Mouse (Mus musculus) intestine, postnatal 0 days (tissue): Measurements from ENCODE around the gene Tnfrsf9. TPM values are rescaled to one million over a fixed set of nuclear protein-coding genes. Genes with fewer than 3 reads are reported as not detected.
A peak's percentile ranks its signal among the peaks of the same experiment; 100 is the strongest.
"Not testable (repeated sequence)": the region's sequence is repeated elsewhere in the genome, so short reads cannot be mapped to it uniquely, and the experiment has no call there.

Experiments
- ATAC-seq: fragments of 200-750 bp; cut with Nextera tagmentation; 2 replicates; pipeline ENCODE4 v1.8.0; 2017; ENCODE audit warnings: mild to moderate bottlenecking, moderate TSS enrichment, moderate library complexity
- H3K27ac ChIP-seq: fragments of 300-500 bp; sonication (generic); 2 replicates; pipeline ENCODE4 v1.5.1; 2014; ENCODE audit warnings: mild to moderate bottlenecking, low read depth, low read length, moderate library complexity
- H3K27me3 ChIP-seq: fragments of 300-500 bp; sonication (generic); replicated peaks from 2 replicates; pipeline ENCODE4 v1.6.1; 2014; ENCODE audit warnings: low read length, mixed read lengths; ENCODE audit not compliant: control insufficient read depth, insufficient read depth
- H3K36me3 ChIP-seq: fragments of 300-500 bp; sonication (generic); 2 replicates; pipeline ENCODE4 v1.6.1; 2014; ENCODE audit warnings: mild to moderate bottlenecking, moderate library complexity; ENCODE audit not compliant: control insufficient read depth, insufficient read depth
- H3K4me1 ChIP-seq: fragments of 300-500 bp; sonication (generic); replicated peaks from 2 replicates; pipeline ENCODE4 v1.6.1; 2014; ENCODE audit warnings: antibody characterized with exemption, low read length, mixed read lengths; ENCODE audit not compliant: control insufficient read depth, insufficient read depth
- H3K4me2 ChIP-seq: fragments of 300-500 bp; sonication (generic); replicated peaks from 2 replicates; pipeline ENCODE4 v1.6.1; 2014; ENCODE audit warnings: low read depth, mild to moderate bottlenecking, moderate library complexity
- H3K4me3 ChIP-seq: fragments of 300-500 bp; sonication (generic); 2 replicates; pipeline ENCODE4 v1.5.1; 2014; ENCODE audit warnings: low read depth, low read length
- H3K9ac ChIP-seq: fragments of 300-500 bp; sonication (generic); 2 replicates; pipeline ENCODE4 v1.6.1; 2014; ENCODE audit warnings: mild to moderate bottlenecking, low read depth, low read length
- H3K9me3 ChIP-seq: fragments of 300-500 bp; sonication (generic); 2 replicates; pipeline ENCODE4 v1.6.1; 2016; ENCODE audit warnings: mixed run types; ENCODE audit not compliant: control insufficient read depth
- CTCF ChIP-seq: sonication (generic); IDR thresholded peaks from 2 replicates; pipeline ENCODE4 v1.5.1; 2016; ENCODE audit warnings: low read depth, mild to moderate bottlenecking, control low read depth, antibody characterized with exemption, moderate library complexity
- whole genome bisulfite sequencing: fragments of 180-500 bp; shearing (Covaris S2); extraction: QIAGEN DNeasy Blood & Tissue Kit; methylation state at CpG from one replicate; pipeline ENCODE4 v1.1.7; 2014; 5-methylcytosine and 5-hydroxymethylcytosine counted together
- polyA plus RNA-seq: library from polyadenylated mRNA; unstranded; fragments of >200 nt; fragmentation: Nextera tagmentation; extraction: Ambion mirVana; gene quantifications from 2 replicates; pipeline ENCODE4 v1.2.1, GENCODE M21; 2015

Gene Tnfrsf9
- polyA plus RNA-seq, 1 experiment from 2014 or later, result 0.20 TPM

DNA sequence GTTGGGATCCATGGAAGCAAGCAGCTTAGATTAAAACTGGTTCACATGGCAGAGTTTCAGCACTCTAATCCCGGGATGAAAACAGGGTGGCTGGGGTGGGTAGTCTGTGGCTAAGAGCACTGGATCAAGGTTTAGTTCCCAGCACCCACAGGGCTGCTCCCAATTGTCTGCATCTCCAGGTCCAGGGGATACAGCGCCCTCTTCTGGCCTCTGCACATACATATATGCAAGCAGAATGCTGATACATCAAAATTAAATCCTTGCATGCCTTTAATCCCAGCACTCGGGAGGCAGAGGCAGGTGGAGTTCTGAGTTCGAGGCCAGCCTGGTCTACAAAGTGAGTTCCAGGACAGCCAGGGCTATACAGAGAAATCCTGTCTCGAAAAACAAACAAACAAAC is 5.8 kb upstream of the Tnfrsf9 start:
- not testable (repeated sequence) for ATAC-seq, H3K9ac ChIP-seq, H3K27me3 ChIP-seq, H3K4me3 ChIP-seq, H3K27ac ChIP-seq, H3K9me3 ChIP-seq, H3K4me1 ChIP-seq, H3K4me2 ChIP-seq
- WGBS, result 75% methylated on average over 5 of the region's 5 CpGs
- H3K36me3 ChIP-seq, result peaks cover 23% of the 10 kb centered on the region
- TF ChIP-seq CTCF, result peak; percentile 53

DNA sequence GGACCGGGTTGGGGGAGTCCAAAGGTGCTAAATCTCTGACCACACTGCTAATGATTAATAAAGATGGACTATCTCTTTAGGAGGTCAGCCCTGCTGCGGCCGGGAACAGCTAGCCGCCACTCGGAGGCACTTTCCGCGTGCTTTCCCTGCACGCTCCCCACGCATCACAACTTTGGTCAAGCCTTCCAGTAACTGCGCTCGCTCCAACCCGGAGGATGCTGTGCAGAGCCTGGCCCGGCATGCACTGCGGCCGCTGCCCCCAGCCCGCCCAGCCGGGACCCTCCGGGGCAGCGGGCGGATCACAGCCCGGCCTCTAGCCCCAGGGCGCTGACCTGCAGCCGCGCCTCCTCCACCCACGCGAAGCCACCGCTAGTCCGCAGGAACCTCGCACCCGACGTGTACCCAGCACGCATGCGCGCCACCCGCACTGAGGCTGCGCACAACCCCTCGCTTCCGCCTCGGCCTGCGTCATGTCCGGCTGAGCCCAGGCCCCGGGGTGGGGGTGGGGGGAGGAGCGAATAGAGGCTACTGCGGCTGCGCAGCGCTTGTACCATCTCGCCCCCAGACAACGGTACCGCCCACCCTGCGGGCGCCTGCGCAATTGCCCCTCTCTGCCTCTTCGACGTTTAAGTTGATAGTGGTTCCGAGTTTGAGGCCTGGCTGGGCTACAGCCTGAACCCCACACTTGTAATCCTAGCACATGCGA is 4.8 kb upstream of the Tnfrsf9 start:
- Histone ChIP-seq H3K9ac (peak overlapping the region; percentile 52), H3K27me3 (no peaks in the 10 kb centered on the region), H3K4me3 (peak overlapping the region; percentile 51), H3K27ac (peak overlapping the region; percentile 83), H3K4me1 (no peaks in the 10 kb centered on the region), H3K36me3 (peaks cover 15% of the 10 kb centered on the region), H3K9me3 (no peaks in the 10 kb centered on the region), H3K4me2 (peak overlapping the region; percentile 69)
- ATAC-seq, result peak; percentile 84
- whole genome bisulfite sequencing, result under 1% methylated on average over 56 of the region's 56 CpGs
- TF ChIP-seq CTCF, result peak; percentile 46

DNA sequence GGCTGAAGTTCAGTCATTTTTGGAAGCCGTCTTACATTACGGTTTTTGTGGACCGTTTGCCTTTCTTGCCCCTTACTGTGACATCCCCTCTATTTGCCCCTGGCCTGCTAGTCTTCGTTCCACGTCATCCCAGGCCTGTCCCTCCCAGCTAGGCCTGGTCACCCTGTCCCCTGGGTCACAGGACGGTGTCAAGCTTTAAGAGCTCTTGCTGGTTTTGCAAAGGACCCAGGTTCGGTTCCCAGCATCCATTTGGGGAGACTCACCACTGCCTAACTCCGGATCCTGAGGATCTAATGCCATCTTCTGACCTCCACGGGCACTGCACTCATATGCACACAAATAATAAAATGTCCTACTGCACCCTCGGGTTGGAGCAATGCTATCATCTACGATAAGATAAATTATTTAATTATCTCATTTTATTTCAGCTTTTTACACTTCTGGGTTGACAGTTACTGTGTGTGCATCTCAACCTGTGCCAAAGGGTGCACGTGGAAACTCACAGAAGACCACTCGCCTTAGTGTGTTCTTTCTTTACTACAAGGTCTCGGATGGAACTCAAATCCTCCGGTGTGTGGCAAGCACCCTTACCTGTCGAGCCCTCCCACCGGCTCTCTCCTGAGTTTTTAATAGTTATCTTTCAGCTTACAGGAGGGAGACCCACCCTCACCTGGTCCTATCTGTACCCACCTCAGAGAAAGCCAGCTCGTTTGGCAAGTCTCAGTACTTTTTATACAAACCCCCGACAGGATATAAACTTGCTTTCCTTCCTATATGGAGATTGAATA is 4.0 kb upstream of the Tnfrsf9 start:
- 83% methylated on average over 19 of the region's 19 CpGs for WGBS
- H3K9ac ChIP-seq, result no peak overlapping the region
- TF ChIP-seq CTCF, result peak; percentile 31; the same call in 1 of the 2 replicates
- peak; percentile 2; the same call in 1 of the 2 replicates for ATAC-seq
- no peaks in the 10 kb centered on the region for H3K9me3 ChIP-seq
- H3K36me3 ChIP-seq, result peaks cover 10% of the 10 kb centered on the region
- peak overlapping the region; percentile 69 for H3K4me2 ChIP-seq
- H3K4me3 ChIP-seq, result peak overlapping the region; percentile 51
- peak overlapping the region; percentile 58 for H3K27ac ChIP-seq
- H3K4me1 ChIP-seq, result 0 out of 2 replicates have a peak, but pooled peaks cover 4% of the 10 kb centered on the region
- H3K27me3 ChIP-seq, result no peaks in the 10 kb centered on the region

DNA sequence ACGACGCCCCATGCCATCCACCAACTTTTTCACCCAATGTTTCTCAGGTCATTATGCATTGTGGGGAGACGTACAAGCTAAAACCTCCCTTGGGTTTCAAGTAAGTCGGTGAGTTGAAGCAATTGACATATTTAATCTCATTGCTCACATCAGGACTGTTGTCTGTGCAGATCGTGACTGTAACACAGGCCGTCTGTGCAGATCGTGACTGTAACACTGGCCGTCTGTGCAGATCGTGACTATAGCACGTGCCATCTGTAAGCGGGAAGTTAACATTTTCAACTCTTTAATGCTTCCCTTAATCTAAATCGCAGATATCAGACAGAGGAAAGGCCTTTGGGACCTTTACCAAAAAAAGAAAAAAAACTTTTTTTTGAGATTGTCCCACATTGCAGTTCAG is 619 bp upstream of the Tnfrsf9 start:
- Histone ChIP-seq H3K4me3 (peak overlapping the region; percentile 74), H3K27me3 (no peaks in the 10 kb centered on the region), H3K4me2 (peak overlapping the region; percentile 76), H3K36me3 (no peaks in the 10 kb centered on the region), H3K9me3 (no peaks in the 10 kb centered on the region), H3K9ac (peak overlapping the region; percentile 66), H3K27ac (peak overlapping the region; percentile 90), H3K4me1 (0 out of 2 replicates have a peak, but pooled peaks cover 4% of the 10 kb centered on the region)
- no peak for ATAC-seq
- 13% methylated on average over 12 of the region's 12 CpGs for WGBS
- TF ChIP-seq CTCF, result no peak

DNA sequence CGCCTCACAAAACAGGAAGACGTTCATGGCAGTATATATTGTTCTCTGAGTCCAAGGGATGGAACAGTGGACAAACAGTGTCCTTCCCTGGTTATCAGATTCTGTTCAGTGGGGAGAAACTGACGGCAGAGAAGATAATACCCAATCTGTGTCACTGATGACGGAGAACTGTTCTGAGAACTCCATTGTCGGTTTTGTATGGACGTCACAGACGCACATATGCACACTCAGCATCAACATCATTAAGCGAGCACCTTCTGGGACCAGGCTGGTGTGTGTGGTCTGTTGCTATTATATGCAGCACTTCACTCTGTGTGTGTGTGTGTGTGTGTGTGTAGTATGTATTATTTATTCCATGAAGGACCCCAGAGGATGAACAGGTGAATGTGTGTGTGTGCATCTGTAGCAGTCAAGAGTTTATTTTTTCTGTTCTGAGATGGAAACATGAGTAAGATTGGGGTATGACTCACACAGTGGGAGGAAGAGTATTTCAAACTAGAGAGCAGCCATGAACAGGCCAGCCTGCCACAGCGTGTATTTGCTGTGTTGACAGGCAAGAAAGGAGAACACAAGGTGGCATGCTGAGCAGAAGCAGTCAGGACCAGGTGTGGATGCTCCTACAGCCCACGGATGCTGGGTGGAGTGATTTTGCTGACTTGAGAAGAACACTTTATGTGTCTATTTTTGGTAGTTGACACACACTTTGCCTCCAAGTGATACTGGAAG is 982 bp downstream of the Tnfrsf9 start:
- H3K27ac ChIP-seq, result peak overlapping the region; percentile 90; the same call in 1 of the 2 replicates
- H3K9ac ChIP-seq, result peak overlapping the region; percentile 66; the same call in 1 of the 2 replicates
- ATAC-seq, result no peak
- H3K27me3 ChIP-seq, result no peaks in the 10 kb centered on the region
- 0 out of 2 replicates have a peak, but pooled peaks cover 4% of the 10 kb centered on the region for H3K4me1 ChIP-seq
- H3K4me2 ChIP-seq, result peak overlapping the region; percentile 76
- 46% methylated on average over 10 of the region's 10 CpGs for WGBS
- H3K36me3 ChIP-seq, result no peaks in the 10 kb centered on the region
- peak overlapping the region; percentile 74 for H3K4me3 ChIP-seq
- TF ChIP-seq CTCF, result no peak
- H3K9me3 ChIP-seq, result no peaks in the 10 kb centered on the region
